Mouse (Mus musculus) embryo, embryonic 11 days (tissue): ENCODE results near the gene Psmb2.

ENCODE experiments used
- DNase-seq: peaks from one replicate; pipeline ENCODE4 v3.0.0-alpha.2; 2015

Psmb2 gene

GRCm38 (mm10) chr4:126732531-126733380 is 55.3 kb downstream of the Psmb2 start:
- DNase-seq: no peak

GRCm38 (mm10) chr4:126734001-126734603 is 56.7 kb downstream of the Psmb2 start:
- DNase-seq: no peak

GRCm38 (mm10) chr4:126734700-126735381 is 57.4 kb downstream of the Psmb2 start:
- no peak for DNase-seq

GRCm38 (mm10) chr4:126735382-126736000 is 58.1 kb downstream of the Psmb2 start:
- no peak for DNase-seq

- DNase-seq: peak; percentile 80
Measured at GRCm38 (mm10) chr4:126736001-126736414, 58.6 kb downstream of the Psmb2 start, which contains the start of gene Tfap2e. Gene Tfap2e (minus strand): TSS chr4:126736240.

- no peak for DNase-seq
Measured at GRCm38 (mm10) chr4:126739966-126740676, 62.7 kb downstream of the Psmb2 start.

- DNase-seq: peak; percentile 88
Measured at GRCm38 (mm10) chr4:126741448-126741847, 64.0 kb downstream of the Psmb2 start.

- no peak for DNase-seq
Measured at GRCm38 (mm10) chr4:126742976-126743375, 65.5 kb downstream of the Psmb2 start.

GRCm38 (mm10) chr4:126743713-126744112 is 66.3 kb downstream of the Psmb2 start:
- peak; percentile 63 for DNase-seq

GRCm38 (mm10) chr4:126744831-126745230 is 67.4 kb downstream of the Psmb2 start:
- DNase-seq: no peak

GRCm38 (mm10) chr4:126745506-126746193 is 68.2 kb downstream of the Psmb2 start:
- DNase-seq: peak; percentile 72

GRCm38 (mm10) chr4:126746194-126746840 is 68.9 kb downstream of the Psmb2 start:
- DNase-seq: no peak

GRCm38 (mm10) chr4:126748381-126748780 is 71.0 kb downstream of the Psmb2 start:
- DNase-seq: no peak

- DNase-seq: no peak
Measured at GRCm38 (mm10) chr4:126749553-126749952, 72.1 kb downstream of the Psmb2 start.

- no peak for DNase-seq
Measured at GRCm38 (mm10) chr4:126750046-126750683, 72.7 kb downstream of the Psmb2 start.

- no peak for DNase-seq
Measured at GRCm38 (mm10) chr4:126750863-126751555, 73.6 kb downstream of the Psmb2 start.

GRCm38 (mm10) chr4:126751556-126752023 is 74.2 kb downstream of the Psmb2 start:
- no peak for DNase-seq

- DNase-seq: no peak
Measured at GRCm38 (mm10) chr4:126752024-126752607, 74.7 kb downstream of the Psmb2 start.

GRCm38 (mm10) chr4:126752608-126753141 is 75.2 kb downstream of the Psmb2 start:
- DNase-seq: peak; percentile 57
